In the genomic region with DNA sequence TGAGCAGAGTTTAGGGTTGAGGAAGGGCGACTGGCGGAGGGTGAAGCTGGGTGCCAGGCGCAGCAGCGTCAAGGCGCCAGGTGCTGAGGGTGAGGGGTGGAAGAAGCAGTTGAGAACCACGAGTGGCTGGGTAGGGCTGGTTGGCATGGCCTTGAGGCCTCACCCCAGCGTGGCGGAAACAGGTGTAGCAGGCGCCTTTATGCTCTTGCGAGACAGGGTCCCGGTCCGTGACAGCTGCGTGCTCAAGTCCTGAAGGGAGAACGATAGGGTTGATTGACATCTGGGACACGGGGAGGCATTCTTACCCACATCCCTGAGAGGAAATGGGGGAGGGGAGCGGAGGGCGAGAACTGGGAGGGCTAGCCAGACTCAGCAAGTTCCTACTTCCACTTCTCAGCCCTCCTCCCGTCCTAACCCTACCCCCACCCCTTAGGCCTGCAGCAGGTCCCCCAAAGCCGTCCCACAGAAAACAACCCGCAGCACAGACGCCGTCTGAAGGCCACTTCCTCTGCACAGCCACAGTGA, we compare ENCODE assay signal across 8 mouse cellular contexts. TPM values are rescaled to one million over a fixed set of nuclear protein-coding genes. Genes with fewer than 3 reads are reported as not detected.
A peak's percentile ranks its signal among the peaks of the same experiment; 100 is the strongest.
DNase-seq lines count a peak whose midpoint lies in the region; ATAC-seq and TF ChIP-seq lines count a peak whose summit lies in the region.

No protein-coding gene starts in this region.

- DNase-seq in forebrain, embryonic 10.5 days (ENCODE audit: extremely low spot score, low spot score) = no peak
- peak; percentile 78 for DNase-seq in CD4-positive helper T cell, adult 2 months (ENCODE audit: low read depth, low spot score)
- DNase-seq in kidney, postnatal 14 days = peak; percentile 43
- peak; percentile 75 to 79 for DNase-seq in lung, postnatal 4 days
- peak; percentile 96 for DNase-seq in thymus, adult 2 months
- no peak for DNase-seq in c-Kit-positive CD71-positive TER-119-positive erythroid progenitor cells, embryonic 14.5 days (ENCODE audit: low spot score)

- ATAC-seq in forebrain, embryonic 16.5 days = no peak
- ATAC-seq in embryonic facial prominence, embryonic 12.5 days (ENCODE audit: insufficient number of reproducible peaks, insufficient read depth, low FRiP score, low TSS enrichment) = no peak

- WGBS in forebrain, embryonic 10.5 days = 3% methylated on average over 22 of the region's 22 CpGs
- 5% methylated on average over 22 of the region's 22 CpGs for WGBS in forebrain, embryonic 16.5 days
- 3% methylated on average over 22 of the region's 22 CpGs for WGBS in embryonic facial prominence, embryonic 12.5 days
- WGBS in thymus, adult 2 months = 3% methylated on average over 22 of the region's 22 CpGs

- no peaks in the 10 kb centered on the region for H3K9me3 ChIP-seq in forebrain, embryonic 10.5 days
- H3K9me3 ChIP-seq in forebrain, embryonic 16.5 days (ENCODE audit: control insufficient read depth, low read length) = no peaks in the 10 kb centered on the region
- H3K9me3 ChIP-seq in embryonic facial prominence, embryonic 12.5 days = no peaks in the 10 kb centered on the region

- H3K27ac ChIP-seq in forebrain, embryonic 10.5 days = no peak overlapping the region
- no peak overlapping the region for H3K27ac ChIP-seq in forebrain, embryonic 16.5 days (ENCODE audit: low read length)
- no peak overlapping the region for H3K27ac ChIP-seq in embryonic facial prominence, embryonic 12.5 days
- peak overlapping the region; percentile 97 for H3K27ac ChIP-seq in thymus, adult 2 months (ENCODE audit: control insufficient read depth, insufficient read depth, low read length)

- H3K36me3 ChIP-seq in forebrain, embryonic 10.5 days (replicated peaks) = no peaks in the 10 kb centered on the region
- no peaks in the 10 kb centered on the region for H3K36me3 ChIP-seq in forebrain, embryonic 16.5 days (ENCODE audit: control insufficient read depth, insufficient read depth)
- H3K36me3 ChIP-seq in embryonic facial prominence, embryonic 12.5 days = no peaks in the 10 kb centered on the region
- H3K36me3 ChIP-seq in thymus, adult 2 months (ENCODE audit: control insufficient read depth, insufficient read depth, low read length) = peaks cover 37% of the 10 kb centered on the region

- no peak overlapping the region for H3K9ac ChIP-seq in forebrain, embryonic 16.5 days (replicated peaks; ENCODE audit: low read depth, low read length)
- H3K9ac ChIP-seq in embryonic facial prominence, embryonic 12.5 days = 0 out of 2 replicates have a peak overlapping the region, but pooled peaks have one; percentile 7

- H3K27me3 ChIP-seq in forebrain, embryonic 10.5 days (ENCODE audit: poor library complexity, severe bottlenecking) = peaks cover 90% of the 10 kb centered on the region
- peaks cover 67% of the 10 kb centered on the region for H3K27me3 ChIP-seq in forebrain, embryonic 16.5 days (replicated peaks; ENCODE audit: control insufficient read depth, insufficient read depth, low read length)
- peaks cover 87% of the 10 kb centered on the region for H3K27me3 ChIP-seq in embryonic facial prominence, embryonic 12.5 days
- H3K27me3 ChIP-seq in thymus, adult 2 months (ENCODE audit: control insufficient read depth, insufficient read depth, low read length) = no peaks in the 10 kb centered on the region

- H3K4me2 ChIP-seq in forebrain, embryonic 16.5 days (ENCODE audit: low read length) = no peak overlapping the region; the same call in 1 of the 2 replicates
- peak overlapping the region; percentile 11; the same call in 1 of the 2 replicates for H3K4me2 ChIP-seq in embryonic facial prominence, embryonic 12.5 days (replicated peaks)

- TF ChIP-seq POLR2A in thymus, adult 2 months (IDR thresholded peaks at IDR 0.05; ENCODE audit: control insufficient read depth, extremely low read depth, insufficient read depth, low read length, poor library complexity) = no peak; the same call in 1 of the 2 replicates

- peaks cover 63% of the 10 kb centered on the region for H3K4me1 ChIP-seq in forebrain, embryonic 10.5 days
- peaks cover 33% of the 10 kb centered on the region for H3K4me1 ChIP-seq in forebrain, embryonic 16.5 days (replicated peaks; ENCODE audit: control insufficient read depth, insufficient read depth, low read length)
- H3K4me1 ChIP-seq in embryonic facial prominence, embryonic 12.5 days = peaks cover 43% of the 10 kb centered on the region
- H3K4me1 ChIP-seq in thymus, adult 2 months (replicated peaks; ENCODE audit: control insufficient read depth, insufficient read depth, low read length) = peaks cover 89% of the 10 kb centered on the region

- 0 out of 2 replicates have a peak, but pooled peaks have one; percentile 17 for TF ChIP-seq CTCF in thymus, adult 2 months (IDR thresholded peaks at IDR 0.05; ENCODE audit: borderline replicate concordance, control insufficient read depth, extremely low read depth, insufficient read depth, low read length, poor library complexity)

- H3K4me3 ChIP-seq in forebrain, embryonic 10.5 days = peak overlapping the region; percentile 20; the same call in 1 of the 2 replicates
- no peak overlapping the region for H3K4me3 ChIP-seq in forebrain, embryonic 16.5 days (replicated peaks; ENCODE audit: low read length)
- H3K4me3 ChIP-seq in embryonic facial prominence, embryonic 12.5 days = 0 out of 2 replicates have a peak overlapping the region, but pooled peaks have one; percentile 2
- H3K4me3 ChIP-seq in thymus, adult 2 months (ENCODE audit: control insufficient read depth, insufficient read depth, low read length) = peak overlapping the region; percentile 54

RNA-seq across cellular contexts. Expression of a gene that starts 2.8 kb away (rescaled TPM):
- polyA plus RNA-seq in forebrain, embryonic 10.5 days (2016; fragmentation: Nextera tagmentation; extraction: Ambion mirVana) = 6.7 and 7.3 TPM in 2 replicates
- 2.7 and 2.9 TPM in 2 replicates for polyA plus RNA-seq in forebrain, embryonic 16.5 days (2015; fragmentation: Nextera tagmentation; extraction: Ambion mirVana)
- 8.9 and 13.1 TPM in 2 replicates for polyA plus RNA-seq in embryonic facial prominence, embryonic 12.5 days (2016; fragmentation: Nextera tagmentation; extraction: Ambion mirVana)
- 28.6 and 32.5 TPM in 2 replicates for polyA plus RNA-seq in thymus, adult 2 months (2012; rRNA removed)

RNA-seq across cellular contexts. Expression of a gene that starts 8.1 kb away (rescaled TPM):
- polyA plus RNA-seq in forebrain, embryonic 10.5 days (2016; fragmentation: Nextera tagmentation; extraction: Ambion mirVana) = 2.3 and 4.6 TPM in 2 replicates
- polyA plus RNA-seq in forebrain, embryonic 16.5 days (2015; fragmentation: Nextera tagmentation; extraction: Ambion mirVana) = 1.5 and 2.0 TPM in 2 replicates
- 4.3 and 5.0 TPM in 2 replicates for polyA plus RNA-seq in embryonic facial prominence, embryonic 12.5 days (2016; fragmentation: Nextera tagmentation; extraction: Ambion mirVana)
- 606 and 690 TPM in 2 replicates for polyA plus RNA-seq in thymus, adult 2 months (2012; rRNA removed)

RNA-seq across cellular contexts. Expression of a gene that starts 9.9 kb away (rescaled TPM):
- not detected in 2 replicates for polyA plus RNA-seq in forebrain, embryonic 10.5 days (2016; fragmentation: Nextera tagmentation; extraction: Ambion mirVana)
- not detected in 2 replicates for polyA plus RNA-seq in forebrain, embryonic 16.5 days (2015; fragmentation: Nextera tagmentation; extraction: Ambion mirVana)
- polyA plus RNA-seq in embryonic facial prominence, embryonic 12.5 days (2016; fragmentation: Nextera tagmentation; extraction: Ambion mirVana) = not detected in 2 replicates
- 24.9 and 42.7 TPM in 2 replicates for polyA plus RNA-seq in thymus, adult 2 months (2012; rRNA removed)

Comparison
In these comparisons a context has a peak if more than half of its experiments do, and no peak if none do; other contexts are left out.
1. DNase-seq: peak in CD4-positive helper T cell, adult 2 months (single experiment), kidney, postnatal 14 days (single experiment), lung, postnatal 4 days (2 of 2) and thymus, adult 2 months (single experiment); none in forebrain, embryonic 10.5 days (single experiment) and c-Kit-positive CD71-positive TER-119-positive erythroid progenitor cells, embryonic 14.5 days (single experiment).
2. RNA of a gene that starts 8.1 kb away (polyA plus RNA-seq): 606 to 690 TPM in thymus, adult 2 months; 4.3 to 5.0 TPM in embryonic facial prominence, embryonic 12.5 days, 2.3 to 4.6 TPM in forebrain, embryonic 10.5 days and 1.5 to 2.0 TPM in forebrain, embryonic 16.5 days; every median in the first group is over 100 times any median in the second.
3. RNA of a gene that starts 9.9 kb away (polyA plus RNA-seq): 24.9 to 42.7 TPM in thymus, adult 2 months; not detected in forebrain, embryonic 10.5 days, not detected in forebrain, embryonic 16.5 days and not detected in embryonic facial prominence, embryonic 12.5 days; every median in the first group is over 10 times any median in the second.